In genomic region chr1:68134450-68134849, GRCm38 (mm10) we compare ENCODE assay signal across 31 mouse cellular contexts.
DNase-seq lines count a peak whose midpoint lies in the region; ATAC-seq lines count a peak whose summit lies in the region.
"Had no signal": no experiment of that assay in that cellular context is flagged by ENCODE, and none has a peak within 500 bp of the region (broad histone marks: within the 10 kb centered on the region; RNA-seq: fewer than 3 reads in every experiment).

No protein-coding gene starts in this region.

- H3K27me3 ChIP-seq in heart, embryonic 11.5 days (ENCODE audit: control insufficient read depth, insufficient read depth, low read length), result no peaks in the 10 kb centered on the region
- H3K27me3 ChIP-seq in hindbrain, embryonic 14.5 days (ENCODE audit: control insufficient read depth, insufficient read depth, low read length), result no peaks in the 10 kb centered on the region
- H3K27me3 ChIP-seq: embryonic facial prominence, embryonic 13.5 days; heart, embryonic 15.5 days; hindbrain, embryonic 12.5 days; limb, embryonic 15.5 days; neural tube, embryonic 15.5 days; stomach, embryonic 15.5 days had no signal

- H3K27ac ChIP-seq in heart, embryonic 11.5 days (ENCODE audit: low read depth, low read length), result no peak overlapping the region
- H3K27ac ChIP-seq in hindbrain, embryonic 14.5 days, result no peak overlapping the region
- H3K27ac ChIP-seq: embryonic facial prominence, embryonic 13.5 days; forebrain, embryonic 10.5 days; heart, adult 2 months; heart, embryonic 15.5 days; hindbrain, embryonic 12.5 days; limb, embryonic 10.5 days; limb, embryonic 15.5 days; liver, embryonic 14.5 days; macrophage; neural tube, embryonic 15.5 days; stomach, embryonic 15.5 days had no signal

- no peaks in the 10 kb centered on the region for H3K9me3 ChIP-seq in heart, embryonic 11.5 days (replicated peaks; ENCODE audit: control insufficient read depth, low read length)
- no peaks in the 10 kb centered on the region for H3K9me3 ChIP-seq in hindbrain, embryonic 14.5 days (ENCODE audit: control insufficient read depth, low read length)
- H3K9me3 ChIP-seq: embryonic facial prominence, embryonic 13.5 days; forebrain, embryonic 10.5 days; heart, embryonic 15.5 days; hindbrain, embryonic 12.5 days; limb, embryonic 10.5 days; limb, embryonic 15.5 days; neural tube, embryonic 15.5 days; stomach, embryonic 15.5 days had no signal

- no peak overlapping the region for H3K4me2 ChIP-seq in heart, embryonic 11.5 days
- H3K4me2 ChIP-seq in hindbrain, embryonic 14.5 days (replicated peaks), result no peak overlapping the region
- H3K4me2 ChIP-seq: embryonic facial prominence, embryonic 13.5 days; heart, embryonic 15.5 days; hindbrain, embryonic 12.5 days; limb, embryonic 15.5 days; neural tube, embryonic 15.5 days; stomach, embryonic 15.5 days had no signal

- DNase-seq in cerebellum, postnatal 10 days, result peak; percentile 53 to 62
- no peak for DNase-seq in cerebellum, adult 11 months
- peak; percentile 7 for DNase-seq in heart, adult 8-10 months (ENCODE audit: low spot score)
- DNase-seq in cerebellum, postnatal 14 days, result peak; percentile 29 to 68
- DNase-seq in hindbrain, embryonic 14.5 days (ENCODE audit: low spot score), result no peak
- DNase-seq: adrenal gland, adult 2 months; adrenal gland, postnatal 36 days; B cell, adult 2 months; forebrain, postnatal 0 days; gastrocnemius, postnatal 25 days; kidney, adult 9 months; kidney, postnatal 10 days; lung, adult 2 months; lung, postnatal 10 days; midbrain, embryonic 14.5 days; retina, postnatal 1 day; right cerebral cortex, postnatal 25 days had no signal

- WGBS in heart, embryonic 11.5 days (ENCODE audit: insufficient replicate concordance), result 75% methylated on average over 2 of the region's 2 CpGs
- WGBS in hindbrain, embryonic 14.5 days, result 71% methylated on average over 2 of the region's 2 CpGs

- no peaks in the 10 kb centered on the region for H3K36me3 ChIP-seq in heart, embryonic 11.5 days (ENCODE audit: control insufficient read depth, insufficient read depth, low read length)
- H3K36me3 ChIP-seq in hindbrain, embryonic 14.5 days (replicated peaks; ENCODE audit: control insufficient read depth, insufficient read depth), result no peaks in the 10 kb centered on the region
- H3K36me3 ChIP-seq: embryonic facial prominence, embryonic 13.5 days; forebrain, embryonic 10.5 days; heart, embryonic 15.5 days; hindbrain, embryonic 12.5 days; limb, embryonic 10.5 days; limb, embryonic 15.5 days; neural tube, embryonic 15.5 days; stomach, embryonic 15.5 days had no signal

- H3K4me1 ChIP-seq in heart, embryonic 11.5 days (ENCODE audit: control insufficient read depth, insufficient read depth, low read length), result no peaks in the 10 kb centered on the region
- H3K4me1 ChIP-seq in hindbrain, embryonic 14.5 days (replicated peaks; ENCODE audit: control insufficient read depth, insufficient read depth, low read length), result no peaks in the 10 kb centered on the region
- H3K4me1 ChIP-seq: embryonic facial prominence, embryonic 13.5 days; forebrain, embryonic 10.5 days; heart, embryonic 15.5 days; hindbrain, embryonic 12.5 days; limb, embryonic 10.5 days; limb, embryonic 15.5 days; neural tube, embryonic 15.5 days; stomach, embryonic 15.5 days had no signal

- no peak overlapping the region for H3K9ac ChIP-seq in heart, embryonic 11.5 days (ENCODE audit: low read depth, low read length)
- H3K9ac ChIP-seq in hindbrain, embryonic 14.5 days, result no peak overlapping the region
- H3K9ac ChIP-seq: embryonic facial prominence, embryonic 13.5 days; forebrain, postnatal 0 days; heart, embryonic 15.5 days; hindbrain, embryonic 12.5 days; limb, embryonic 15.5 days; liver, embryonic 14.5 days; neural tube, embryonic 15.5 days; stomach, embryonic 15.5 days had no signal

- ATAC-seq in heart, embryonic 11.5 days (replicated peaks; ENCODE audit: insufficient number of reproducible peaks, low FRiP score, low TSS enrichment), result no peak
- ATAC-seq in hindbrain, embryonic 14.5 days (ENCODE audit: low FRiP score), result no peak
- ATAC-seq: activated CD4-positive, CD25-positive, alpha-beta regulatory T cell, adult 4 months; forebrain, postnatal 0 days; intestine, postnatal 0 days had no signal

- H3K4me3 ChIP-seq in heart, embryonic 11.5 days (ENCODE audit: low read depth, low read length), result no peak overlapping the region
- H3K4me3 ChIP-seq in hindbrain, embryonic 14.5 days (replicated peaks; ENCODE audit: low read length), result no peak overlapping the region
- H3K4me3 ChIP-seq: embryonic facial prominence, embryonic 13.5 days; forebrain, embryonic 10.5 days; heart, adult 2 months; heart, embryonic 15.5 days; hindbrain, embryonic 12.5 days; limb, embryonic 10.5 days; limb, embryonic 15.5 days; neural tube, embryonic 15.5 days; stomach, embryonic 15.5 days had no signal

Comparison
In these comparisons a context has a peak if more than half of its experiments do, and no peak if none do; other contexts are left out.
1. DNase-seq: peak in cerebellum, postnatal 10 days (2 of 2), heart, adult 8-10 months (single experiment) and cerebellum, postnatal 14 days (2 of 2); none in cerebellum, adult 11 months (single experiment) and hindbrain, embryonic 14.5 days (single experiment).